Mouse (Mus musculus) lung, adult 2 months (tissue): ENCODE data around the gene Macrod2.

Experiments used
- CTCF ChIP-seq: fragments of 200-500 bp; IDR thresholded peaks from 2 replicates; pipeline ENCODE4 v1.5.1; 2011; ENCODE audit warnings: mild to moderate bottlenecking, low read length, control low read depth; ENCODE audit not compliant: insufficient read depth
- POLR2A ChIP-seq: fragments of 200-500 bp; IDR thresholded peaks from 2 replicates; pipeline ENCODE4 v1.6.1; 2011; ENCODE audit warnings: low read depth, mild to moderate bottlenecking, control low read depth, low read length, borderline replicate concordance; ENCODE audit errors: extremely low read depth

DNA sequence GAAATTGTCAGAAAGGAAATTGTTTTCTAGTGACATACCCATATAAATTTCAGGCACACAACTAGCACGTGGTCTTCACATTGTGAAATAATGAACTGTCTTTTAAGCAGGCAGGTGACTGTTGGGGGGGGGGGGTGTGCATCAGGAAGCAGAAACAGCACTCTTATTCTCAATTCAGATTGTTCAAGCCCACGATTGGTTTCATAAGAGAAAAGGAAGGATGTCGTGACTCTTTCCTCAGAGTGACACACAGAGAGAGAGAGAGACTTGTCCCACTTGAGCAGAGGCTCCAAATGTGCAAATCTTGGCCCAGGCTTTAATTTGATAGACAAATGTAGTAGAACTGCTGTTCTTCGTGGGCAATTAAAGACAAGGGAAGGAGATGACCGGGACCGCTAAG lies 516.4 kb downstream of the Macrod2 start:
- TF ChIP-seq CTCF (no peak), POLR2A (no peak)
